Mouse (Mus musculus): ENCODE results near the gene Itgb3. TPM values are rescaled to one million over a fixed set of nuclear protein-coding genes. Genes with fewer than 3 reads are reported as not detected.
A peak's percentile ranks its signal among the peaks of the same experiment; 100 is the strongest.

Itgb3 gene
- total RNA-seq, 2 experiments from 2014 or later = 2.8 to 3.1 TPM

GRCm38 (mm10) chr11:104645402-104645801, 37.6 kb downstream of the Itgb3 start:
- DNase-seq (ENCODE audit: low spot score in 2 of 2) = no peak
- intact Hi-C loops (cut with DNase I) = no loop called here

GRCm38 (mm10) chr11:104646173-104646572, 38.4 kb downstream of the Itgb3 start:
- DNase-seq (ENCODE audit: low spot score in 2 of 2) = no peak
- intact Hi-C loops (cut with DNase I) = no loop called here

GRCm38 (mm10) chr11:104646611-104647010, 38.8 kb downstream of the Itgb3 start:
- intact Hi-C loops (cut with DNase I) = no loop called here
- DNase-seq (ENCODE audit: low spot score in 2 of 2) = no peak

GRCm38 (mm10) chr11:104647188-104647867, 39.5 kb downstream of the Itgb3 start:
- no peak for DNase-seq (ENCODE audit: low spot score in 2 of 2)
- intact Hi-C loops (cut with DNase I) = no loop called here

DNA sequence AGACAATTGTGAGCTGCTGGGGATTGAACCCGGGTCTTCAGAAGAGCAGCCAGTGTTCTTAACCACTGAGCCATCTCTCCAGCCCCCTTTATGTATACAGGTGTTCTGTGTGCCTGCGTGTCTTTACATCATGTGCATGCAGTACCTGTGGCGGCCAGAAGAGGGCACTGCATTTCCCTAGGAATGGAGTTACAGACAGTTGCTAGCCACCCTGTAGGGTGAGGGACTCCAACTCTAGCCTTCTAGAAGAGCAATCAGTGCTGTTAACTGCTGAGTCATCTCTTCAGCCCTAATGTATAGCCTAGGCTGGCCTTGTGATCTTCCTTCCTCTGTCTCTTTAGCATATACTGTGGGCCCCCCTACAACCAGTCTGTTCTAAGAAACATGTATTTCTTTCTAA, 40.8 kb downstream of the Itgb3 start:
- intact Hi-C loops (cut with DNase I) = no loop called here
- no peak for DNase-seq (ENCODE audit: low spot score in 2 of 2)

DNA sequence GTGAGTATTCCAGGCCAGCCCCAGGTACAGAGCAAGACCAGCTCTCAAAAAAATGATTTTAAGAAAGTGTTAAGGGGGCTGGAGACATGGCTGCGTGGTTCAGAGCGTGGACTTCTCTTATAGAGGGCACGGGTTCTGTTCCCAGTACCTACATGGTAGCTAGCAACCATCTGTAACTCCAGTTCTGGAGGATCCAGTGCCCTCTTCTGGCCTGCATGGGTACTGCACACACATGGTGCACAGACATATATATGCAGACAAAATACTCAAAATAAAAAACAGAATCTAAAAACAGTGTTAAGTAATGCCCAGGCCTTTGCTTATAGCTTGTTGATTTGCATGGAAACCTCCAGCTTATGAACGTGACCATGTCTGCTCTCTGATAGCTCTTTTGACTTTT, 52.8 kb downstream of the Itgb3 start:
- intact Hi-C loops (cut with DNase I) = no loop called here
- DNase-seq (ENCODE audit: low spot score in 2 of 2) = no peak

DNA sequence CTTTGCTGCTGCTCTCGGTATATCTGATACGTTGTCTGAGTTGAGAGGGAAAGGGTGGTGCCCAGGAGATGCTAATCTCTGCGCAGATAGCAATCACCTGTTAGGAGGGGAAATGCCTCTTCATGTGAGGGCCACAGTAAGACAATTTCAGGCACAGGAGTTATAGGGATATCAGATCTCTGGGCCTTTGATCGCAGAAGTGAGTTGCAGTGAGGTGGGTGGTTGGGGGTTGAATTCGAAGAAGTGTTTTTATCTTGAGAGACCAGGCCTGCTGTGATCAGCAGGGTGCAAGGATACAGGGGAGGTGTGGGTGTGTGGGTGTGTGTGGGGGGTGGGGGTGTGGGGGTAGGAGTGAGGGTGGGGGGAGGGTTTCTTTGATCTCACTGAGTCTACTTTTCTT, 53.3 kb downstream of the Itgb3 start:
- intact Hi-C loops (cut with DNase I) = no loop called here
- no peak for DNase-seq (ENCODE audit: low spot score in 2 of 2)

GRCm38 (mm10) chr11:104661531-104662205, 53.9 kb downstream of the Itgb3 start:
- peak; percentile 16 to 46 for DNase-seq (ENCODE audit: low spot score in 2 of 2)
- intact Hi-C loops (cut with DNase I) = no loop called here

- no peak for DNase-seq (ENCODE audit: low spot score in 2 of 2)
- intact Hi-C loops (cut with DNase I) = no loop called here
Measured at GRCm38 (mm10) chr11:104662573-104662972, 54.8 kb downstream of the Itgb3 start.

DNA sequence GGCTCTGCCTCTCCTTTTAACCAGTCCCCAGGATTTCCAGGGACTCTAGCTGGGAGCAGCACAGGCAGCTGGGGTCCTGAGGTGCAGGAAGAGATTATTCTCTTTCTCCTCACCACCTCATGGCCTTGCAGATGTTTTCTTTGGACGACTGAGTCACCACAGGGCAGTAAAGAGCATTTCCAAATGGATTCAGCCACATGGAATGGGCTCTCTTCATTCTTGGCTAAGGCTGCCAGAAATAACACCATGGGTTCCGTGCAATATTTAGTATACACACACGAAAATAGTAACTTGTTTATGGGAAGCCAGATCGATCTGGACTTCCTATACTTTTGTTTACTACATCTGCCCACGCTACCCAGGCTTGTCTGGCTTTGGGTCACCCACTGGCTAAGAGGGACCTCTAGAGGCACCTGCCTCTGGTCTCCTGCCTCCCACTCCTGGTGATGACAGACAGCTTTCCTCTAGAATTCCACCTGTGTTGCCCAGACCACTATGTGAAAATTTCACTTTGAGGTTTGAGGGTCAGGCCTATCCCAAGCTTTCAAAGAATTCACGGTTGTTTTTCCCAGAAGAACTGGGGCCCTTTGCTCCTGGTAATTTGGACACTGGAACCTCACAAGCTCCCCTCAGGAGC, 55.6 kb downstream of the Itgb3 start:
- intact Hi-C loops (cut with DNase I) = no loop called here
- DNase-seq (ENCODE audit: low spot score in 2 of 2) = no peak

GRCm38 (mm10) chr11:104663878-104664261, 56.1 kb downstream of the Itgb3 start:
- DNase-seq (ENCODE audit: low spot score in 2 of 2) = no peak
- intact Hi-C loops (cut with DNase I) = no loop called here

GRCm38 (mm10) chr11:104664441-104664840, 56.6 kb downstream of the Itgb3 start:
- no peak for DNase-seq (ENCODE audit: low spot score in 2 of 2)
- intact Hi-C loops (cut with DNase I) = no loop called here

DNA sequence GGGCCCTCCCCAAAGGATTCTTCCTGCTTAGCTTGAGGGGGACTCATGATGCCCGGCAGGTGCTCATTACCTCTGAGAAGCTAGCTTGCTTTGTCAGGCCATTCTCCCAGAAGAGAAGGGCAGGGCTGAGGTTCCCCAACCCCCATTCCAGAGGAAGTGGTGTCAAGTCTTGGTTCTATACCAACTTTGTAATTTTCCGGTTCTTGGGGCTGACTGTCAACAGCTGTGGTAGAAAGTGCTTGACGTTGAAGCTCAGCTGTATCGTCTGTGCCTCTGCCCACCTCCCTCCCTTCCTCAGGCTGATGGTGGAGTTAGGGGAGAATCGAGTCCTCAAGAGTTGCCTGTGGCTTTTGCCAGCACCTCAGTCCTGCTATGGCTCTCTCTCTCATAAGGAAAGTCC, 59.6 kb downstream of the Itgb3 start:
- intact Hi-C loops (cut with DNase I) = no loop called here
- DNase-seq (ENCODE audit: low spot score in 2 of 2) = no peak

- no peak for DNase-seq (ENCODE audit: low spot score in 2 of 2)
- intact Hi-C loops (cut with DNase I) = no loop called here
Measured at GRCm38 (mm10) chr11:104673412-104673811, 65.6 kb downstream of the Itgb3 start.

DNA sequence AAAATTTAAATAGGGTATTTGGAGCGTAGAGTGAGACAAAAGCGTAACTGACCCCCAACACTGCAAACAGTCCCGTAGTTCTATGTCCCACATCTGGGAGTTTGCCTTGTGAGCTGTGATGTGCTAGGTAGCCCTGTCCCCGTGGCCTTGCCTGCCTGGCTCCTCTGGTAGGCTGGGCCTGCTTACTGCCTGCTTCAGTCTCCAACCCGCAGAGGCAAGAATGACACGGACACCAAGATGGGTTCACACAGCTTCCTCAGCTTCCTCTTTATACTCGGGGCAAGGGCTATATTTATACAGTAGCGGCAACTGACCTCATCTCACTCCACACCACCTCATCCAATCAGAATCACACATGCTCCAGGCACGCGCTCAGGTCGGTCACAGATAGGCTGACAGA, 67.0 kb downstream of the Itgb3 start:
- DNase-seq (ENCODE audit: low spot score in 2 of 2) = no peak
- intact Hi-C loops (cut with DNase I) = no loop called here

- DNase-seq (ENCODE audit: low spot score in 2 of 2) = no peak
- intact Hi-C loops (cut with DNase I) = no loop called here
Measured at GRCm38 (mm10) chr11:104685548-104685947, 77.7 kb downstream of the Itgb3 start, which contains the start of gene Gm11639. Gene Gm11639, plus strand, starts transcription at chr11:104685707.

GRCm38 (mm10) chr11:104693235-104693634, 85.4 kb downstream of the Itgb3 start:
- intact Hi-C loops (cut with DNase I) = loop anchor here (1.0 kb wide), 1 partner anchor 135 kb away; no protein-coding TSS in a partner anchor
- peak; percentile 13 to 81 for DNase-seq (ENCODE audit: low spot score in 2 of 2)

- intact Hi-C loops (cut with DNase I) = no loop called here
- DNase-seq (ENCODE audit: low spot score in 2 of 2) = no peak
Measured at GRCm38 (mm10) chr11:104704097-104704496, 96.3 kb downstream of the Itgb3 start.

GRCm38 (mm10) chr11:104707084-104707483, 99.3 kb downstream of the Itgb3 start:
- intact Hi-C loops (cut with DNase I) = no loop called here
- no peak for DNase-seq (ENCODE audit: low spot score in 2 of 2)

All from left cerebral cortex, postnatal 25 days (tissue).